Mouse (Mus musculus): ENCODE measurements around the gene Grik4. TPM values are rescaled to one million over a fixed set of nuclear protein-coding genes. Genes with fewer than 3 reads are reported as not detected.
"Not testable (repeated sequence)": the region's sequence is repeated elsewhere in the genome, so short reads cannot be mapped to it uniquely, and the experiment has no call there.

Gene Grik4
- total RNA-seq, 1 experiment = 0.22 TPM

DNA sequence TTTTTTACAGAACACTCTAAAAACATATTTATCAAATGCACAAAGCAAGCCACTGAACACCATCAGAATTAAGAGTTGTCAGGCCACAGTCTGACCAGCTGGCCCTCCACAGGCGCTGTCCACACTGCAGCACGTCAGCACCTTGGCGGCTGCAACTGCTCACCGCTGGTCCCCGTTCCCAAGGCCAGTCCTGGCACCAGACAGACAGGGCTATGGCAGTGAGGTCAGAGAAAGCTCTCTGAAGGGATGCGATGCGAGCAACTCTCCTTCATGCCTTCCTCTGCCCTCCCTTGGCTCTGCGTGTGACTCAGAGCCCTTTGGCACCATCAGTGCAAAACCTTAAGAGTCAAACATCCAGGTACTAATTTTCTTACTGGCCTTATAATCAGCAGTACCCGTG is 23.4 kb upstream of the Grik4 start:
- no peaks in the 10 kb centered on the region for H3K9me3 ChIP-seq (ENCODE audit: control insufficient read depth, insufficient read depth, low read depth, low read length)
- no peaks in the 10 kb centered on the region; a peak in 1 of 4 replicates for H3K4me1 ChIP-seq (ENCODE audit: control insufficient read depth in 2 of 2, insufficient read depth in 2 of 2, low read length in 2 of 2, poor library complexity in 1 of 2)
- TF ChIP-seq CHD2 (IDR thresholded peaks at IDR 0.05; ENCODE audit: low read depth, low read length) (no peak), HCFC1 (IDR thresholded peaks at IDR 0.05; ENCODE audit: borderline replicate concordance, insufficient read depth, low read length) (no peak)
- no peak overlapping the region for H3K4me3 ChIP-seq (ENCODE audit: insufficient read depth in 1 of 2, low read depth in 1 of 2, low read length in 2 of 2, poor library complexity in 1 of 2, severe bottlenecking in 1 of 2)
- peaks cover 16% of the 10 kb centered on the region for H3K36me3 ChIP-seq (ENCODE audit: control insufficient read depth, insufficient read depth, low read length, poor library complexity, severe bottlenecking)
- in situ Hi-C loops (cut with MboI; ENCODE audit: low sequenced_read_pairs in 2 of 2, unreplicated experiment in 2 of 2) = no loop called here
- no peak overlapping the region for H3K27ac ChIP-seq (ENCODE audit: insufficient read depth, low read depth, low read length, poor library complexity, severe bottlenecking)
- no peak overlapping the region for H3K9ac ChIP-seq (ENCODE audit: insufficient read depth, low read depth, low read length, poor library complexity, severe bottlenecking)
- no peak for DNase-seq (ENCODE audit: low read depth, low spot score)

GRCm38 (mm10) chr9:42964809-42965208 is 20.5 kb upstream of the Grik4 start:
- H3K4me1 ChIP-seq (ENCODE audit: control insufficient read depth in 2 of 2, insufficient read depth in 2 of 2, low read length in 2 of 2, poor library complexity in 1 of 2); H3K9ac ChIP-seq (ENCODE audit: insufficient read depth, low read depth, low read length, poor library complexity, severe bottlenecking); DNase-seq (ENCODE audit: low read depth, low spot score); H3K27ac ChIP-seq (ENCODE audit: insufficient read depth, low read depth, low read length, poor library complexity, severe bottlenecking); H3K4me3 ChIP-seq (ENCODE audit: insufficient read depth in 1 of 2, low read depth in 1 of 2, low read length in 2 of 2, poor library complexity in 1 of 2, severe bottlenecking in 1 of 2); H3K9me3 ChIP-seq (ENCODE audit: control insufficient read depth, insufficient read depth, low read depth, low read length); H3K36me3 ChIP-seq (ENCODE audit: control insufficient read depth, insufficient read depth, low read length, poor library complexity, severe bottlenecking); in situ Hi-C loops (cut with MboI; ENCODE audit: low sequenced_read_pairs in 2 of 2, unreplicated experiment in 2 of 2): not testable (repeated sequence)

GRCm38 (mm10) chr9:42964366-42964765 is 20.1 kb upstream of the Grik4 start:
- DNase-seq (ENCODE audit: low read depth, low spot score) = no peak
- Histone ChIP-seq H3K27ac (ENCODE audit: insufficient read depth, low read depth, low read length, poor library complexity, severe bottlenecking) (no peak overlapping the region), H3K4me3 (ENCODE audit: insufficient read depth in 1 of 2, low read depth in 1 of 2, low read length in 2 of 2, poor library complexity in 1 of 2, severe bottlenecking in 1 of 2) (no peak overlapping the region), H3K9ac (ENCODE audit: insufficient read depth, low read depth, low read length, poor library complexity, severe bottlenecking) (no peak overlapping the region), H3K36me3 (ENCODE audit: control insufficient read depth, insufficient read depth, low read length, poor library complexity, severe bottlenecking) (peaks cover 7% of the 10 kb centered on the region; the same call in 1 of the 2 replicates), H3K9me3 (ENCODE audit: control insufficient read depth, insufficient read depth, low read depth, low read length) (no peaks in the 10 kb centered on the region), H3K4me1 (ENCODE audit: control insufficient read depth in 2 of 2, insufficient read depth in 2 of 2, low read length in 2 of 2, poor library complexity in 1 of 2) (no peaks in the 10 kb centered on the region; a peak in 1 of 4 replicates)
- in situ Hi-C loops (cut with MboI; ENCODE audit: low sequenced_read_pairs in 2 of 2, unreplicated experiment in 2 of 2) = no loop called here
- TF ChIP-seq ZC3H11A (IDR thresholded peaks at IDR 0.05; ENCODE audit: borderline replicate concordance, low read depth, low read length) (no peak), MAFK (IDR thresholded peaks at IDR 0.05; ENCODE audit: insufficient read depth, low read depth, low read length) (no peak), CHD2 (IDR thresholded peaks at IDR 0.05; ENCODE audit: low read depth, low read length) (no peak), HCFC1 (IDR thresholded peaks at IDR 0.05; ENCODE audit: borderline replicate concordance, insufficient read depth, low read length) (no peak), ZNF384 (IDR thresholded peaks at IDR 0.05; ENCODE audit: low read depth, low read length) (no peak)

GRCm38 (mm10) chr9:42962506-42962905 is 18.2 kb upstream of the Grik4 start:
- in situ Hi-C loops (cut with MboI; ENCODE audit: low sequenced_read_pairs in 2 of 2, unreplicated experiment in 2 of 2) = no loop called here

GRCm38 (mm10) chr9:42958401-42958800 is 14.1 kb upstream of the Grik4 start:
- DNase-seq (ENCODE audit: low read depth, low spot score) = no peak
- no peaks in the 10 kb centered on the region for H3K9me3 ChIP-seq (ENCODE audit: control insufficient read depth, insufficient read depth, low read depth, low read length)
- no peak overlapping the region for H3K9ac ChIP-seq (ENCODE audit: insufficient read depth, low read depth, low read length, poor library complexity, severe bottlenecking)
- in situ Hi-C loops (cut with MboI; ENCODE audit: low sequenced_read_pairs in 2 of 2, unreplicated experiment in 2 of 2) = loop anchor here in 1 of 2 experiments (10.0 kb wide), 1 partner anchor 624 kb away; no protein-coding TSS in a partner anchor
- no peak overlapping the region for H3K27ac ChIP-seq (ENCODE audit: insufficient read depth, low read depth, low read length, poor library complexity, severe bottlenecking)
- no peaks in the 10 kb centered on the region for H3K4me1 ChIP-seq (ENCODE audit: control insufficient read depth in 2 of 2, insufficient read depth in 2 of 2, low read length in 2 of 2, poor library complexity in 1 of 2)
- no peaks in the 10 kb centered on the region for H3K36me3 ChIP-seq (ENCODE audit: control insufficient read depth, insufficient read depth, low read length, poor library complexity, severe bottlenecking)
- no peak for TF ChIP-seq MAFK (IDR thresholded peaks at IDR 0.05; ENCODE audit: insufficient read depth, low read depth, low read length)
- no peak for TF ChIP-seq CHD2 (IDR thresholded peaks at IDR 0.05; ENCODE audit: low read depth, low read length)
- TF ChIP-seq ZNF384 (IDR thresholded peaks at IDR 0.05; ENCODE audit: low read depth, low read length) = no peak
- TF ChIP-seq ZC3H11A (IDR thresholded peaks at IDR 0.05; ENCODE audit: borderline replicate concordance, low read depth, low read length) = no peak
- TF ChIP-seq HCFC1 (IDR thresholded peaks at IDR 0.05; ENCODE audit: borderline replicate concordance, insufficient read depth, low read length) = no peak
- no peak overlapping the region for H3K4me3 ChIP-seq (ENCODE audit: insufficient read depth in 1 of 2, low read depth in 1 of 2, low read length in 2 of 2, poor library complexity in 1 of 2, severe bottlenecking in 1 of 2)

More at GRCm38 (mm10) chr9:42962506-42962905, 18.2 kb upstream of the Grik4 start:
- Histone ChIP-seq H3K9ac (ENCODE audit: insufficient read depth, low read depth, low read length, poor library complexity, severe bottlenecking) (no peak overlapping the region), H3K9me3 (ENCODE audit: control insufficient read depth, insufficient read depth, low read depth, low read length) (no peaks in the 10 kb centered on the region), H3K4me3 (ENCODE audit: insufficient read depth in 1 of 2, low read depth in 1 of 2, low read length in 2 of 2, poor library complexity in 1 of 2, severe bottlenecking in 1 of 2) (no peak overlapping the region), H3K4me1 (ENCODE audit: control insufficient read depth in 2 of 2, insufficient read depth in 2 of 2, low read length in 2 of 2, poor library complexity in 1 of 2) (no peaks in the 10 kb centered on the region), H3K36me3 (ENCODE audit: control insufficient read depth, insufficient read depth, low read length, poor library complexity, severe bottlenecking) (peaks cover 2% of the 10 kb centered on the region; the same call in 1 of the 2 replicates), H3K27ac (ENCODE audit: insufficient read depth, low read depth, low read length, poor library complexity, severe bottlenecking) (no peak overlapping the region)
- no peak for TF ChIP-seq MAFK (IDR thresholded peaks at IDR 0.05; ENCODE audit: insufficient read depth, low read depth, low read length)
- TF ChIP-seq HCFC1 (IDR thresholded peaks at IDR 0.05; ENCODE audit: borderline replicate concordance, insufficient read depth, low read length) = no peak
- TF ChIP-seq ZC3H11A (IDR thresholded peaks at IDR 0.05; ENCODE audit: borderline replicate concordance, low read depth, low read length) = no peak
- no peak for TF ChIP-seq CHD2 (IDR thresholded peaks at IDR 0.05; ENCODE audit: low read depth, low read length)
- no peak for TF ChIP-seq ZNF384 (IDR thresholded peaks at IDR 0.05; ENCODE audit: low read depth, low read length)
- DNase-seq (ENCODE audit: low read depth, low spot score) = no peak
